Mouse (Mus musculus) embryo, embryonic 11.5 days (tissue): ENCODE results near the gene Castor1.

Experiments used
- DNase-seq: peaks from one replicate; pipeline ENCODE4 v3.0.0-alpha.2; 2012; ENCODE audit warnings: low read depth, low spot score

The Castor1 gene

GRCm38 (mm10) chr11:4261969-4262368, 43.9 kb downstream of the Castor1 start:
- DNase-seq, result no peak

GRCm38 (mm10) chr11:4262847-4263246, 44.8 kb downstream of the Castor1 start:
- no peak for DNase-seq

- DNase-seq, result no peak
These were observed 45.3 kb downstream of the Castor1 start for GRCm38 (mm10) chr11:4263296-4263695.

- no peak for DNase-seq
These were observed 46.0 kb downstream of the Castor1 start for GRCm38 (mm10) chr11:4264066-4264465.

GRCm38 (mm10) chr11:4266271-4267201, 48.5 kb downstream of the Castor1 start:
- no peak for DNase-seq

GRCm38 (mm10) chr11:4267202-4267578, 49.2 kb downstream of the Castor1 start:
- DNase-seq, result no peak

- no peak for DNase-seq
These were observed 50.5 kb downstream of the Castor1 start for GRCm38 (mm10) chr11:4268500-4268899.

- DNase-seq, result no peak
These were observed 52.9 kb downstream of the Castor1 start for GRCm38 (mm10) chr11:4270744-4271459.

GRCm38 (mm10) chr11:4271544-4271943, 53.5 kb downstream of the Castor1 start:
- DNase-seq, result no peak
